Mouse (Mus musculus) liver, embryonic 14 days (tissue): ENCODE data around the gene 2610002M06Rik. TPM values are rescaled to one million over a fixed set of nuclear protein-coding genes. Genes with fewer than 3 reads are reported as not detected.

ENCODE experiments used
- polyA plus RNA-seq: library from polyadenylated mRNA; depleted of rRNA; stranded (reverse); fragments of >200 nt; gene quantifications from 2 replicates; pipeline ENCODE4 v1.2.3, GENCODE M21; 2012; rRNA removed

Gene 2610002M06Rik
- polyA plus RNA-seq, result 4.4 and 5.2 TPM in 2 replicates

GRCm38 (mm10) chrX:107816218-107816554 lies at the start of gene 2610002M06Rik:
Gene 2610002M06Rik (minus strand): TSS chrX:107816334.

GRCm38 (mm10) chrX:107792290-107792689 lies 23.8 kb downstream of the 2610002M06Rik start, which contains the start of gene Tent5d:
Gene Tent5d (plus strand): TSS chrX:107792590.

Other genes with a start within 250 kb of the 2610002M06Rik start
- gene Tbx22, start 148.4 kb downstream of the 2610002M06Rik start, polyA plus RNA-seq, result not detected in 2 replicates
- gene Tent5d, start 23.7 kb downstream of the 2610002M06Rik start, polyA plus RNA-seq, result 0.01 TPM in 1 of 2 replicates, not detected in the other
- gene Gm732, start 132.1 kb upstream of the 2610002M06Rik start, polyA plus RNA-seq, result not detected in 2 replicates